In the genomic region with DNA sequence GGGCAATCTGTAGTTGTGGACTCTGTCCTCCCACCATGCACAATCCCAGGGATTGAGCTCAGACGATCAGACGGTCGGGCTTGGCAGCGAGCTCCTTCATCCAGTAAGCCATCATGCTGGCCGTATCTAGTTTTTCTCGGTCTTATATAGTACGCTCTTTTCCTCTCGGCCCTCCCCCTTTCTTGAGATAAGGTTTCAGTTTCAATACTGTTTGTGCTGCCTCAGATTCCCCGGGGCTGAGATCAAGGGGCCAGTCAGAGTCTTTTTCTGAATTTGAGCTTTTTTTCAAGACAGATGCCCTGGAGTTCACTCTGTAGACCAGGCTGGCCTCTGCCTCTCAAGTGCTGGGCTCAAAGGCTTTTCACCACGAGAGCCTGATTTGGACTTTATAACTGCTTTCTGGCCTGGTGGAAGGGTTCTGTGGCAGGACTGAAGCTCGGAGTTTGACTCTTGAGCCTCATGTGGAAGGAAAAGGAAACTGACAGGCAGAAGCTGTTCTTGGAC, we compare ENCODE assay signal across 8 mouse cellular contexts. TPM values are rescaled to one million over a fixed set of nuclear protein-coding genes. Genes with fewer than 3 reads are reported as not detected.
A peak's percentile ranks its signal among the peaks of the same experiment; 100 is the strongest.
DNase-seq lines count a peak whose midpoint lies in the region; ATAC-seq and TF ChIP-seq lines count a peak whose summit lies in the region.

No protein-coding gene starts in this region.

- peak overlapping the region; percentile 81 for H3K27ac ChIP-seq in kidney, postnatal 0 days

- H3K9ac ChIP-seq in kidney, postnatal 0 days (ENCODE audit: low read depth, low read length): no peak overlapping the region

- WGBS in kidney, postnatal 0 days: 31% methylated on average over 11 of the region's 11 CpGs

- no peak overlapping the region for H3K4me3 ChIP-seq in kidney, postnatal 0 days (replicated peaks; ENCODE audit: low read depth, low read length)
- H3K4me3 ChIP-seq in megakaryocyte, embryonic 14.5 days (replicated peaks): peak overlapping the region; percentile 91

- peak overlapping the region; percentile 25; the same call in 1 of the 2 replicates for H3K4me2 ChIP-seq in kidney, postnatal 0 days (ENCODE audit: low read length)

- H3K27me3 ChIP-seq in kidney, postnatal 0 days (ENCODE audit: insufficient read depth, low read length): no peaks in the 10 kb centered on the region
- H3K27me3 ChIP-seq in megakaryocyte, embryonic 14.5 days (replicated peaks): no peaks in the 10 kb centered on the region

- no peaks in the 10 kb centered on the region for H3K36me3 ChIP-seq in kidney, postnatal 0 days (ENCODE audit: insufficient read depth, low read length)
- peaks cover 36% of the 10 kb centered on the region for H3K36me3 ChIP-seq in megakaryocyte, embryonic 14.5 days (replicated peaks; ENCODE audit: low read length)

- TF ChIP-seq CTCF in kidney, postnatal 0 days (IDR thresholded peaks at IDR 0.05; ENCODE audit: low read depth): no peak

- ATAC-seq in kidney, postnatal 0 days (replicated peaks; ENCODE audit: low FRiP score, low read depth): 0 out of 2 replicates have a peak, but pooled peaks have one; percentile 9

- H3K4me1 ChIP-seq in kidney, postnatal 0 days (replicated peaks; ENCODE audit: insufficient read depth, low read length): peaks cover 25% of the 10 kb centered on the region
- H3K4me1 ChIP-seq in megakaryocyte, embryonic 14.5 days: peaks cover 69% of the 10 kb centered on the region

- no peaks in the 10 kb centered on the region for H3K9me3 ChIP-seq in kidney, postnatal 0 days (replicated peaks; ENCODE audit: low read length)
- no peaks in the 10 kb centered on the region for H3K9me3 ChIP-seq in megakaryocyte, embryonic 14.5 days

- DNase-seq in B cell, adult 2 months: peak; percentile 64 to 66
- peak; percentile 73 for DNase-seq in T-cell, adult 2 months (ENCODE audit: low spot score)
- peak; percentile 74 for DNase-seq in heart, adult 8-10 months (ENCODE audit: low spot score)
- peak; percentile 80 for DNase-seq in kidney, postnatal 0 days (ENCODE audit: low spot score)
- no peak for DNase-seq in urinary bladder, postnatal 10 days (ENCODE audit: low spot score)
- DNase-seq in cerebellum, adult 18-20 months: no peak
- DNase-seq in layer of hippocampus, postnatal 10 days (ENCODE audit: low spot score in 2 of 2): no peak

RNA-seq across cellular contexts. Expression of a gene that starts 36.5 kb away (rescaled TPM):
- total RNA-seq in heart, adult 8-10 months (2022): 1 to 10 TPM; 5.4 to 6.2 (median 5.8) TPM
- 8.4 and 8.5 TPM in 2 replicates for polyA plus RNA-seq in kidney, postnatal 0 days (2015; fragmentation: Nextera tagmentation; extraction: Ambion mirVana)
- polyA plus RNA-seq in megakaryocyte, embryonic 14.5 days (2012; ENCODE audit: insufficient read depth, low replicate concordance): 0.32 TPM in 1 of 2 replicates, not detected in the other
- total RNA-seq in layer of hippocampus, postnatal 10 days (2021): 1 to 10 TPM; 6.4 to 7.2 TPM

RNA-seq across cellular contexts. Expression of a gene that starts 36.7 kb away (rescaled TPM):
- 10 to 100 TPM; 16.5 to 24.5 (median 23.9) TPM for total RNA-seq in heart, adult 8-10 months (2022)
- polyA plus RNA-seq in kidney, postnatal 0 days (2015; fragmentation: Nextera tagmentation; extraction: Ambion mirVana): 50.8 and 55.8 TPM in 2 replicates
- polyA plus RNA-seq in megakaryocyte, embryonic 14.5 days (2012; ENCODE audit: insufficient read depth, low replicate concordance): 5.3 TPM in 1 of 2 replicates, not detected in the other
- total RNA-seq in layer of hippocampus, postnatal 10 days (2021): 10 to 100 TPM; 49.8 to 52.9 TPM

Comparison
In these comparisons a context has a peak if more than half of its experiments do, and no peak if none do; other contexts are left out.
1. DNase-seq: peak in B cell, adult 2 months (2 of 2), T-cell, adult 2 months (single experiment), heart, adult 8-10 months (single experiment) and kidney, postnatal 0 days (single experiment); none in urinary bladder, postnatal 10 days (single experiment), cerebellum, adult 18-20 months (0 of 2) and layer of hippocampus, postnatal 10 days (0 of 2).